Mouse (Mus musculus) embryo, embryonic 11.5 days (tissue): ENCODE results near the gene Ccr10.
"Not testable (repeated sequence)": the region's sequence is repeated elsewhere in the genome, so short reads cannot be mapped to it uniquely, and the experiment has no call there.

ENCODE experiments used
- DNase-seq: peaks from one replicate; pipeline ENCODE4 v3.0.0-alpha.2; 2012; ENCODE audit warnings: low read depth, low spot score

Ccr10 gene

DNA sequence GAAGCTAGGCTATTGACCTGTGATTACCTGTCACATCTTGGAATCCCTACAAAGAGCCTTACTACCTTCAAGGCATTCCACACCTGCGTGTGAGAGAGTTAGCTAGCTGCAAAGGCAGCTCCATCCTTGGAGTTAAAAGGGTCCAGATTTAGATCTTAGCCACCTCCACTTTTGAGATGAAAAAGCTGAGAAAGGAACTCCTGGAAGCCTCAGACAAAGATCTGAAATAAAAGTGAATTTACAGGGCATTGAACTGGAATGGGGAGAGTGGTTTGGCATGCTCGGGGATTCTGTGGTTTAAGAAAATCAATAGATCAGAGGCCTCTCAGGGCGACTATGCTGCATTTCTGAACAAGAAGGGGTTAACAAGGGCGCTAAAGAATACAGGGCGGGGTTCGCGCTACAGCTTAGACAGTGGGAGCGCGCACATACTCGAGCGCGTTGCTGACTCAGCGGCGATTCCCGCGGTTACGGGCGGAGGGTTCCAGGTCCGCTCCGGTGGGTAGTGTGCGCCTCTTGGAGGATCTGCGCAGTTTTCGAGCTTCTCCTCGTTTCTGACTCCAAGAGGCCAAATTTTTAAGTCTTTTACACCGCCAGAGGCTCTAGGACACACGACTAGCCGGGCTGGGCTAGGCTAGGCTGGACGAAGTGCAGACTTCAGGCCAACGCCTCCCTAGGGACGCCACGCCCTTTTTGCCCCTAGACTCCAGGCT, 3.4 kb downstream of the Ccr10 start:
- DNase-seq = no peak

DNA sequence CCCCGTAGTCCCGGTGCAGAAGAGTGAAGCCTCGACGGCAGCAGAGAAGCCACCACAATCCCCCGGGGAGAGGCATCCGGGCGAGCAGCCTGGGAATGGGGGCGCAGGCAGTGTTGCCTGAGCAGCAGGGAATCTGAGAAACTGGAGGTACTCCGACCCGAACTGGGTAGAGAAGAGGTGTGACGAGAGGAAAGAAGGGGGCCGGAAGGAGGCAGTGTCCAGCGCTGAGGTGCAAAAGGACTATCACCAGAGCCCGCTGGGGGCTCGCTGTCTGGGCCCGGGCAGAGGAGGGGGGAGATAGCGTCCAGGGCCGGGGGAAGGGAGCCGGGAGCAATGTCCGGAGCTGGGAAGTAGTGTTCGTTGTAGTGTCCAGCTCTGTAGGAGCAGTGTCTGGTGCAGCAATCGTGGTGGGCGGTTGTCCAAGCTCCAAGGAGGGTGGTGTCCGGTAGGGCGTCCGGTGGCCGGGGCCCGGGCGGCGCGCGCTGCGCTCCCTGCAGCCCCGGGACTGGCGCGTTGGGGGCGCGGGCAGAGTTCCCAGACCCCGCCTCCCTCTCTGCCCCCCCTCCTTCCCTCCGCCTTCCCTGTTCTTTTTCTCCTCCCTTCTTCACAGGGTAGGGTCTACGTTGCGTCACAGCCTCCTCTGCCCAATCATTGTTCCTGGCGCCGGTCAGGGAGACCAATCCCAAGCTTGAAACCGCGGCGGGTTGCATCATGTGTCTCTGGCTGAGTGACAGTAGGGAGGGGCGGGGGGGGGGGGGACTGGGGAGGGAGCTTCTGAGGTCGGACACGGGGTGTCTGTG, 4.2 kb downstream of the Ccr10 start, which contains the start of gene Plekhh3:
Gene Plekhh3, minus strand, starts transcription at position 541 of the 800 bp plus-strand sequence.
- peak; percentile 96 for DNase-seq

DNA sequence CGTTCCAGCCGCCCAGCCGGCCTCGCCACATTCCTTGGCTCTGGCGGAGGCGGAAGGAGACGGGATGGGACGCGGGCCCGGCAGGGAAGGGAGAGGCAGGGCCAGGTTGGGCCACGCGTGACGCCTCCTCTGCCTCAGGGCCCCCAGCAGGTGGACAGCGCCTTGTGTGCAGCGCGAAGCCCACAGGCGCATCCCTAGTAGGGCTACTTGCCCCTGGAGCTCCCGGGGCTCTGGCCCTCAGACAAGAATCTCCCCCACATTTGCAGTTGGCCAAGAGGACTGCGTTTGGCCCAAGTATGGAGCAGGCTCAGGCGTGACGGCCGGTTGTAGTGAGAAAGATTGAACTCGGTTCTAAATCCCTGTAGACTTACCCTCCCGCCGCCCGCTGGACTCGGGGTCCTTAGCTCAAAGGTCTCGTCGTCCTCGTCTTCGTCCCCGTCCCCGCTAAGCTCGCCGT, 4.9 kb downstream of the Ccr10 start, which contains the start of gene Cntnap1:
Gene Cntnap1, plus strand, starts transcription at position 170 of the 457 bp plus-strand sequence.
- DNase-seq = no peak

DNA sequence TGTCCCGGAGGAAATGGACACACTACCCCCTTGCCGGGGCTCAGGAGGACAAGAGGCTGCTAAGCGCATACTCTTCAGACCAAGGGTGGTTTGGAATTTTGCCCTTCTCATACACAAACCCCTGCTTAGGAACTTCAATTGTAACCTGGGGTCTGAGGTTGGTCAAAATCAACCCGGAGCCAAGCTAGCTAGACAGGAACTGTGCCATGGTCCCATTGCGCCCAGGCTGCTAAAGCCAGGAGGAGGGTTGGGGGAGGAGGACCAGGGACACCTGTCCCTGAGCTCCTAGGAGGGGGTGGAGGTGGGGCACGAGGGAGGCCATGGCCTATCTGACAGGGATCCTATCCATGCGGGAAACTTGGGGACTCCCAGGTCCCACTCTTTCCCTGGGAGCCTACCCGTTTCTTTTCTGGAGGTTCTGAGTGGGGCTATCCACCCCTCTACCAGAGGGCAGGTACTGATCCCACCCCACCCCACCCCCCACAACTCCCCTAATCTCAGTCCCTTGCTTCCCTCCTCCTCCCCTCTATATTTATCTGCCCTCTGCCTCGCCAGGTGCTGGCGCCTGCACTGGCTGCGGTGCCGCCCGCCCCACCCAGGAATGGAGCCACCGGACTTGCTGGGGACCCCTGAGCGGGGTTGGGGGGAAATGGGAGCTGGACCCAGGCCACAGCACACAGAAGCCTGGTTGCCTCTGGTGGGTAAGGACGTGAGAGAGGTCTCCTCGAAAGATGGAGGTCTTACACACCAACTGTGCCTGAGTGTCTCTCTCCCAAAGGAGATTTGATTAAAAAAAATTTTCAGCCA, 5.7 kb downstream of the Ccr10 start:
- no peak for DNase-seq

DNA sequence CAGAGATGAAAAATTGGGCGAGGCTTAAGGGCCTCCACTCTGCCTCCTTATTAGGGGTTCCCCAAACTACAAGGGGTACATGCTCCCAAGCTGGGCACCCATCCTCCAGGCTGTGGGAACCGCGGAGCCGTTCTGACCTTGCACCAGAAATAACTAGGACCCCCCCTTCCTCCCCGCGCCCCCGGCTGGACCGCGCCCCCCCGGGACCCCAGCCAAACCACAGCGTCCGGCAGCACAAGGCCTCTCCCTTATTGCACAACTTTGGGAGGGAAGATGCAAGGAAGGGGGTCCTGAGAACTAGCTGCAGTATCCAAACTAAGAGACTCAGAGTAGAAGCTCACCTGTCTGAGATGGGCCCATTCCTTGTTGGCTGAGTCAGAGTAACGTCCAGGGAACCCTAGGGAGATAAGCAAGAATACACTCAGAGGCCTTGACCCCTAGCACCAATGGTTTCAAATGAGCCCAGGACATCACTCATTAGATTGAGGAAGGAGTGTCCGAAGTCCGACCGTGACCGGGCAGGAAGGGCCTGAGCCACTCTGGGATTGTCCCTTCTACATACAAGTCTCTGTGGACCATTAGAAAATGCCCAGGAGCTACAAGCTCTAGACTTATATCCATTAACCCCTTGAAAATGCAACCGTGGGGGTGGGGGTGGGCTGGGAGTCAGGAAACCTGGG, 6.8 kb downstream of the Ccr10 start:
- no peak for DNase-seq

DNA sequence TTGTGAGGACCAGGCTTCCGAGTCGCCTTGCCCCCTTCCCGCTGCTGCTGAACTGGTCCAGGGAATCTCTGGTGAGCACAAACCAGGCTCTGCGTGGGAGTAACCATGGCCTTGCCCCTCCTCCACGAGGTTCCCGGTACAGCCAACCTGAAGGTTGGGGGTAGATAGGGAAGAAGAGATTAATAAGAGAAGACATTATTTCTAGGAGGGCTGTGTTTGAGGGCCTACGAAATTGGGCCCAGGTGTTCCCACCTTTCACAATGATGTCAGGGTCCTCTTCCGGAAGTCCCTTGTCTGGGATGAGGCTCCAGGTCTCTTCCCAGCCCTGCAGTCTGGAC, 7.3 kb downstream of the Ccr10 start:
- no peak for DNase-seq

DNA sequence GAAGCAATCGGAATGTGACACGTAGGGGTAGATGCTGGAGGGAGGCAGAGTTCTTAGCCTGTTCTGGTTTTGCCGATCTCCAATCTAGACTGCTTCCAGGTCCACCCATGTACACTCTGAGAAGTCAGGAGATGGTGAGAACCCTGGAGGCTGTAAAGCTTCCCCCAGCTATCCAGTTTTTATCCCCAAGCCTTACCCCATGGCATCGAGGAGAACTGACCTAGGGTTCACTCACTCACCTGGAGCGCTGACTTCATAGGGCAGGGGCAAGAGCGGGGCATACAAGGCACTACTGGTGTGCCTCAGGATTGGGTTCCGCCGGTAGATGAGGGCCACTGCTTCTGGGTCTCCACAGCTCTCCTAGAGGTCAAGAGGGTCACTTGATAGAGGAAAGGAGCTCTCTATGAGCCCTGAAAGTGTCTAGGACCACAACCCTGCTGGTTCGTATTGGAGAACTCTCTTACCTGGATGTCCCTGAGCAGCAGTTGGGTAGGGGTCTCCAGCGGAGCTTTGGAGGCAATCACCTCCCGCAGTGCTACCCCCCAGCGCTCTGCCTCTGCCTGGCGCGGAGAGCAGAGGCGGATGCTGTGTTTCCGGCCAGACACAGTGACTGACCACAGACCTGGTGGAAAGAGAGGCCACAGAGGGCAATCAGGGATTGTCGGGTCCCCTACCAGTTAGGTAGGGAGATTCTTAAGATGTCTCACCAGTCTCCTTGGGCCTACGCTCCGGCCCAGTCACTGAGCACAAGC, 7.9 kb downstream of the Ccr10 start:
- no peak for DNase-seq

DNA sequence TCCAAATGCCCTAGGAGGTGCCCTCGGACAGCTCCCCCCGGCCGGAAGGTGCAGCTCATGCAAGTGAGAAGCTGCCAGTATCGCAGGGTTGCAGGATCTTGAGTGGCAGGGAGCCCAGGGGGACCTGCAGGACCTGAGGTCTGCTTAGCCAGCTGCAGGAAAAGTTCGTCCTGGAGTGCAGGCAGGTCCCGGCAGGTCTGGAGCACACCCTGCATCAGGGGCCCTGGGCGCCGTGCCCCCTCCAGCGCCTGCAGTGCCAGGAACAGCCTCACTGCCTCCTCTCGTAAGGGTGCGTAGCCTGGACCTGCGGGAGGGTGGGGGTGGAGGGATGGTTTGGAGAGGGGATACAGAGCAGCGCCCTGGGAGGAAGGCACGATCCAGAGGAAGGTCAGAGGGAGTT, 8.9 kb downstream of the Ccr10 start:
- no peak for DNase-seq

DNA sequence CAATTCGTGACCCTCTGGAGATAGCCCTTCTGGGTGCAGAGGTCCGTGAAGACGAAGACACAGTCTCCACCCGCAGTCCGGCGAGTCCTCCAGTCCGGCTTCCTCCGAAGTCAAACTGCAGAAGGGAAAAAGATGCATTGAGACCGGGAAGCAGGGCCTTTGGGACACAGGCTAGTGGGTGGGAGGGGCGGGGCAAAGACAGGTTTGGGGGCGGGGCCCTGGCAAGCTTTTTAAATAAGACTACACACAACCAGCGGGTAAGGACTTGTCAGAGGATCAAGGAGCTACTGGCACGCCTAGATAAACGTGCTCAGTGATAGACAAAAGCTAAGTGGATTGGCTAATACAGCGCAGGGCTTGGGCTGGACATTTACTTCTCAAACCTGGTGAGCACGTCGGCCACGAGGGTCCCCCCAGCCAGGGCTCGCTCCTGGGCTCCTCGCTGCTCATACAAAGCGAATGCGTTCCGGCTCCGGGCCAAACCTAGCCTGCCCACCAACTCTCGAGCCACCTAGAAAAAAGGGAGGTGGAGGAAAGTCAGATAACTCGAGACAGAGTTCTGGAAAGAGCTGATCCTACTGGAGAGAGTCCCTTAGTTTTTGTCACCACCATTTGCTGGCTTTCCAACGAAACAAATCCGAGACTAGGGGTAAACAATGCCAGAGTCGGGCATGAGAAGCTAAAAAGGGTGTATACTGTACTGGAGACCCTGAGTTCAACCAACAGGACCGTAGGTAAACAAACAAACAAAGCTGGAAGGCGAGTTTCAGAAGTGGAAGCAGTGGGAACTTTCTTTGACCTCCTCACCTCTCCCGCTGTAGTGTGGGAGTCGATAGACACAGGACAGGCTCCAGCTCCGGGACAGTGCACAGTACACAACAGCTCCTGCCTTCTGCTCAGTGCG, 10.3 kb downstream of the Ccr10 start:
- no peak for DNase-seq

DNA sequence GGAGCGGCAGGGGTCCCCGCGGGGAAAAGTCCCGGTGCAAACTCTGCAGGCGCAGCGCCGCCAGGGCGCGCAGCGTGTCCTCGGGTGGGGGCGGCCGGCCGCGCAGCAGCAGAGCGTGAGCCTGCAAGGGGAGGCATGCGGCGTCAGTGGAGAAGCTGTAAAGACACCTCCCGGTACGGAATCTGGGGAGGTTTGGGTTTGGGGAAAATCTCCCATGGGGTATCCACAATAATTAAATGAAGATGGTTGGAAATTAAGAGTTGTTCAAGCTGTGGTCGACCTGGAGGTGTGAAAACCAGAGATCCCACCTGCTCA, 10.9 kb downstream of the Ccr10 start:
- DNase-seq = no peak

DNA sequence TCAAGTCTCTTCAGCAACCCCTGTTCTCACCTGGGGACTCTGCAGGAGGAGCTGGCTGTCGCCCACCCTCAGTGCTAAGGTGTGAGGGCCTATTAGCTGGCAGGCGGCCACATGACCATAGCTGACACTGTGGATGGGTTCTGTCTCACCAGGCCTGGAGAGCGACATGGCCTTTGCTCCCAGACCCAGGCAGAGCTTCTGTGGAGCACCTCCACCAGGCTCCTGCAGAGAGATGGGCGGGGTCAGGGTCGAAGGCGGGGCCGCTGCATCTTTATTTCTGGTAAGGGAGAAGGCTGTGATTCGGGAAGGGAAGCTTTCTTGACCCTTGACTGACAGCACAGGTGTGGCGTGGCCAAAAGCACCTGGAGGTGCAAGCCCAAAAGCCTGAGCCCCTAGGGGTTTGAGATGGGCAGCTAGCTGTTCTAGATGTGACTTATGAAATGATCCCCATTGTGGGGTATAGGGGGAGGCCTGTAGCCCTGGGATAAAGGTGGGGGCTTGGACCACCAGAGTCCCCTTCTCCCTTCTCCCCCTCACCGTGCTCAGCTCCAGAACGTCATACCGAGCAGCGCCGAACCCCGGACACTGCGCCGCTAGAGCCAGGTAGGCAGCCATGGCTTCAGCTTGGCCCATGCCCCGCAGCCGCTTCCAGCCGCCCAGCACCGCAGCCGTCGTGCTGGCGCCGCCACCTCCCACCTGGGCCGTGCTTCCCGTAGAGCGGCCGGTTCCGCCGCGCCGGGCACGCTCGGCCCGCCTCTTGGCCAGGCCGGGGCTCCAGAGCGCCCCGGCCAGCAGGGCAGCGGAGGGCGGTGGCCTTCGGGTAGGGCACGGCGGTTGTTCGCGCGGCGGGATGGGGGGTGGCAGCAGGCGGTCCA, 11.5 kb downstream of the Ccr10 start:
- no peak for DNase-seq

DNA sequence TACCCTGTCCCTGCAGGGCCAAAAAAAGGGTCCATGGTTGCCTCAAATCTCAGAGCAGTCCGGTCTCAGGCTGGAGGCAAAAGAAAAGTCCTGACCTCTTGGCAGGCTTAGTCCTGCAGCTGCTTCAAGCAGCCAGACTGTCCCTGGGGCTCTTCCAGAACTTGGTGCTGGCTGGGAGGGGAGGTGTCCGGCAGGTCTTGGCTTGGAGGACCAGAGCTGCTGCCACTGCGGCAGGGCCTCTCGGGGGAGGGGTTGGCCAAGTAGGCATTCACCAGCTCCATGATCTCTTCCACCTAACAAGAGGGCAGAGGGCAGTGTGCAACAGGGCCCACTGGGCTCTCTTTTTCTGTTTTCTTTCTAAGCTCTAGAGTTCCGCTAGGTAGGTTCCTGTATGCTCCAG, 12.5 kb downstream of the Ccr10 start:
- no peak for DNase-seq

DNA sequence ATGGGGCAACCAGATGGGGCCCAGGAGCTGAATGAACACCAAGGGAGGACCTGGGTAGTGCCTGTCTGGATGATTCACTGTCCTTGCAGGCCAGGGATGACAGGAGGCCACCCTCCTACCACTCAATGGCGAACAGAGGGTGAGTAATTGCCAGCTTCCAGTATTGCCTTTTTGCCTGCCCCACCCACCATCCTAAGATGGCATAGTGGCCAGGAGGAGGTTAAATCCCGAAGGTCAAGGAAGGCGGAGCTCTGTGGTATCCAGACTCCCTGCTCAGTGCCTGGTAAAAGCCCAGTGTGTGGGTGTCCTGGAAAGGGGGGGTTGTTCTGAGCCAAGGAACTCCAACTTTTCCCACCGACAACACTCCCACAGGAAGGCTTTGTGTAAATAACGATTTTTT, 12.9 kb downstream of the Ccr10 start:
- no peak for DNase-seq

DNA sequence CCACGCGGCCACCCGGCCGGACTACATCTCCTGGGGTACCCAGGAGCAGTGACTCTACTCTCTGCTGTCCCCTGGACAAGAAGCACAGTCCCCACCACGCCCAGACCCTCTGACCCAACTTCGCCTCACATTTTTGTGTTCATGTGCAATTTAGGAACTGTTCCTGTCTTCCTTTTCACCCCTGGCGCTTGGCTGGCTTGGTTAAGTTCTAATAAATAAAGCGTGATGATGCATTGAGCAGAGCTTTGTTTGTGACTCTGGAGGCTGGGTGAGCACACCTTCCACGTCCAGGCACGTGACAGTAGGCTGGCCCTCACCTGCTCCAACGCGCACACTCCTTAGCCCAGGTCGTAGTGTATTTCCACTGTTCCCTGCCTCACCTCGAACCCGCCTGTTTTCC, 13.7 kb downstream of the Ccr10 start:
- DNase-seq = no peak

DNA sequence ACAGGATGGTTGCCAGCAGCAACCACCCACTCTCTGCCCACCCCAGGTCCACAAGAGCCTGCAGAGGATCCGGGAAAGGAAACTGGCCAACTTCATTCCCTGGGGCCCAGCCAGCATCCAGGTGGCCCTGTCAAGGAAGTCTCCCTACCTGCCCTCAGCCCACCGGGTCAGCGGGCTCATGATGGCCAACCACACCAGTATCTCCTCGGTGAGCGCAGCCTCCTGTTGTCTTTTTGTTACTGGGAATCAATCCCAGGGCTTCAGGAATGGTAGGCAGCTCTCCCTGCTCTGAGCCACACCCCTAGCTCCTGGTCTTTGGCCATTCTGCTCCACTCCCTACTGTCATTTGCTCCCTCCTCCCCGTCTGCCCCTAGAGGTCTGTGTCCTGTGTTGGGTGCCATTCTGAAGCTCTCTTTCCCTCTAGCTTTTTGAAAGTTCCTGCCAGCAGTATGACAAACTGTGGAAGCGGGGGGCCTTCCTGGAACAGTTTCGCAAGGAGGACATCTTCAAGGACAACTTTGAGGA, 14.2 kb downstream of the Ccr10 start:
- DNase-seq = not testable (repeated sequence)

DNA sequence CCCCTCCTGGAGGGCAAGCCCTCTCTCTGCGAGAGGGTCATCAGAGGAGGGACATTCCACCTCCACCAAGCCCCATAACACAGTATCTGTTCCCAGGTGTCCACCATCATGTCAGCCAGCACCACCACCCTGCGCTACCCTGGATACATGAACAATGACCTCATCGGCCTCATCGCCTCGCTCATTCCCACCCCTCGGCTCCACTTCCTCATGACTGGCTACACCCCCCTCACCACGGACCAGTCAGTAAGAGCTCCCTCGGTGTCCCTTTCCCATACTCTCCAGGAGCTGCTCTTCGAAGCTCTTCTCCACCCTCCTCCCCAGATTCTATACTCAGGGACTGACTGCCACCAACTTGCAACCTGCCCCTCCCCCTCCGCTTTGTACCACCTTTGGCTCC, 15.1 kb downstream of the Ccr10 start:
- DNase-seq = not testable (repeated sequence)

DNA sequence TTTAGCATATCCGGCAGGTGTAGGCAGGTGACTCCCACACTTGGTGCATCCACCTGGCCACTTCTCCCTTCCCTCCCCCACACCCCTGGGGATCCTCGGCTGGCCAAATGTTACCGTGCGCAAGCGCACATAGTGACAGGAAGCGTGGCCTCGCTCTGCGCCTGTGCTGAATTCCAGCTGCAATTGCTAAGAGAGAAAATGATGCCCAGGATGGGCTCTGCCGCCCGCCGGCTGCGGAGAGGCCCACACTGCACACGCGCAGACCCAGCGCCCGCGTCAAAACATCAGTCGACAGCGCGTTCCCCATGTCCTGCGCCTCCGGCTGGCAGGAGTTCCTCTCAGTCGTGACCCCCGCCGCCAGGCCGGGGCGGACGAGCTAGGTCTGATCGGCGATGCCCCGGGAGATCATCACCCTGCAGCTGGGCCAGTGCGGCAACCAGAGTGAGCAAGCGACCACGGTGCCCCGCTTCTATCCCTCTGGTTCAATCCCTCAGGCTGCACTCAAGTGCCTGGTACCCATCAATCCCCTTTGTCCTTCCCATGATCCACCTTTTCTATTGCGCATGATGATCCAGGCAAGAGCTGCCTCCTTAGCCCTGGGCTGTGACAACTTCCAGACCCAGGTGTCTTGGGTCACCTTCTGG, 19.4 kb downstream of the Ccr10 start, which contains the start of gene Tubg2:
Gene Tubg2, plus strand, starts transcription at position 180 of the 644 bp plus-strand sequence.
- no peak for DNase-seq

DNA sequence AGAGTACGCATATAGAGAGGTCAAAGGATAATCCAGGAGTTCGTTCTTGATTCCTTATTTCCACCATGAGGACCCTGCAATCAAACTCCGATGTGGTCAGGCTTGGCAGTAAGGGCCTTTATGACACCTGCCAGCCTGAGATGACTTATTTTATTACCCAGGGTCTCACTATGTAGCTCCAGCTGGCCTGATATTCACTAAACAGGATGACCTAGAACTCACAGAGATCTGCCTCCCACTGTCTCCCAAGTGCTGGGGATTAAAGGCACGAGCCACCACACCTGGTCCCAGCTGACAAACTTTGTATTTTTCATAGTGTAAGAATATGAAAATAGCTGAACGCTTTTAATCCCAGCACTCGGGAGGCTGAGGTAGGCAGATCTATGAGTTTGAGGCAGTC, 20.1 kb downstream of the Ccr10 start:
- no peak for DNase-seq
